Mouse (Mus musculus): ENCODE measurements around the gene Prss8. TPM values are rescaled to one million over a fixed set of nuclear protein-coding genes. Genes with fewer than 3 reads are reported as not detected.

Gene Prss8
- polyA plus RNA-seq, 1 experiment, result 6.9 TPM

GRCm38 (mm10) chr7:127915293-127915692 is 14.6 kb downstream of the Prss8 start:
- Histone ChIP-seq H3K27me3 (ENCODE audit: control insufficient read depth, insufficient read depth, low read length) (no peaks in the 10 kb centered on the region), H3K27ac (ENCODE audit: control insufficient read depth, insufficient read depth, low read length) (no peak overlapping the region), H3K4me3 (ENCODE audit: control insufficient read depth, insufficient read depth, low read length) (no peak overlapping the region), H3K4me1 (replicated peaks; ENCODE audit: control insufficient read depth, insufficient read depth, low read length) (peaks cover 3% of the 10 kb centered on the region), H3K36me3 (ENCODE audit: control insufficient read depth, insufficient read depth, low read length) (peaks cover 12% of the 10 kb centered on the region)
- no peak for TF ChIP-seq POLR2A (IDR thresholded peaks at IDR 0.05; ENCODE audit: control insufficient read depth, extremely low read depth, insufficient read depth, low read length, poor library complexity)
- TF ChIP-seq CTCF (IDR thresholded peaks at IDR 0.05; ENCODE audit: borderline replicate concordance, control insufficient read depth, extremely low read depth, insufficient read depth, low read length, poor library complexity), result no peak
- no peak for DNase-seq
- 76% methylated on average over 12 of the region's 12 CpGs for WGBS

GRCm38 (mm10) chr7:127912938-127913337 is 17.0 kb downstream of the Prss8 start:
- Histone ChIP-seq H3K36me3 (ENCODE audit: control insufficient read depth, insufficient read depth, low read length) (peaks cover 16% of the 10 kb centered on the region), H3K27ac (ENCODE audit: control insufficient read depth, insufficient read depth, low read length) (no peak overlapping the region), H3K4me3 (ENCODE audit: control insufficient read depth, insufficient read depth, low read length) (peak overlapping the region; percentile 99), H3K4me1 (replicated peaks; ENCODE audit: control insufficient read depth, insufficient read depth, low read length) (peaks cover 3% of the 10 kb centered on the region), H3K27me3 (ENCODE audit: control insufficient read depth, insufficient read depth, low read length) (no peaks in the 10 kb centered on the region)
- DNase-seq, result no peak
- WGBS, result 6% methylated on average over 4 of the region's 4 CpGs
- TF ChIP-seq POLR2A (IDR thresholded peaks at IDR 0.05; ENCODE audit: control insufficient read depth, extremely low read depth, insufficient read depth, low read length, poor library complexity), result no peak
- TF ChIP-seq CTCF (IDR thresholded peaks at IDR 0.05; ENCODE audit: borderline replicate concordance, control insufficient read depth, extremely low read depth, insufficient read depth, low read length, poor library complexity), result no peak

GRCm38 (mm10) chr7:127912190-127912871 is 17.6 kb downstream of the Prss8 start, which contains the start of gene Kat8:
Gene Kat8, plus strand, starts transcription at chr7:127912516.
- H3K27ac ChIP-seq (ENCODE audit: control insufficient read depth, insufficient read depth, low read length), result peak within 1 kb of the TSS; percentile 44; the same call in 1 of the 2 replicates
- TF ChIP-seq POLR2A (IDR thresholded peaks at IDR 0.05; ENCODE audit: control insufficient read depth, extremely low read depth, insufficient read depth, low read length, poor library complexity), result peak; percentile 72
- TF ChIP-seq CTCF (IDR thresholded peaks at IDR 0.05; ENCODE audit: borderline replicate concordance, control insufficient read depth, extremely low read depth, insufficient read depth, low read length, poor library complexity), result peak; percentile 45; the same call in 1 of the 2 replicates
- peaks cover 22% of the 10 kb centered on the region for H3K36me3 ChIP-seq (ENCODE audit: control insufficient read depth, insufficient read depth, low read length)
- 4% methylated on average over 40 of the region's 40 CpGs for WGBS
- peak within 1 kb of the TSS; percentile 99 for H3K4me3 ChIP-seq (ENCODE audit: control insufficient read depth, insufficient read depth, low read length)
- DNase-seq, result peak; percentile 80
- H3K4me1 ChIP-seq (replicated peaks; ENCODE audit: control insufficient read depth, insufficient read depth, low read length), result peaks cover 3% of the 10 kb centered on the region
- H3K27me3 ChIP-seq (ENCODE audit: control insufficient read depth, insufficient read depth, low read length), result no peaks in the 10 kb centered on the region

- Histone ChIP-seq H3K36me3 (ENCODE audit: control insufficient read depth, insufficient read depth, low read length) (peaks cover 15% of the 10 kb centered on the region; the same call in 1 of the 2 replicates), H3K27ac (ENCODE audit: control insufficient read depth, insufficient read depth, low read length) (no peak overlapping the region), H3K4me3 (ENCODE audit: control insufficient read depth, insufficient read depth, low read length) (no peak overlapping the region), H3K4me1 (replicated peaks; ENCODE audit: control insufficient read depth, insufficient read depth, low read length) (peaks cover 15% of the 10 kb centered on the region), H3K27me3 (ENCODE audit: control insufficient read depth, insufficient read depth, low read length) (no peaks in the 10 kb centered on the region)
- 96% methylated on average over 4 of the region's 4 CpGs for WGBS
- no peak for TF ChIP-seq CTCF (IDR thresholded peaks at IDR 0.05; ENCODE audit: borderline replicate concordance, control insufficient read depth, extremely low read depth, insufficient read depth, low read length, poor library complexity)
- no peak for TF ChIP-seq POLR2A (IDR thresholded peaks at IDR 0.05; ENCODE audit: control insufficient read depth, extremely low read depth, insufficient read depth, low read length, poor library complexity)
- no peak for DNase-seq
These were observed 21.2 kb downstream of the Prss8 start for GRCm38 (mm10) chr7:127908656-127909055.

GRCm38 (mm10) chr7:127907939-127908338 is 22.0 kb downstream of the Prss8 start:
- Histone ChIP-seq H3K36me3 (ENCODE audit: control insufficient read depth, insufficient read depth, low read length) (peaks cover 15% of the 10 kb centered on the region; the same call in 1 of the 2 replicates), H3K27me3 (ENCODE audit: control insufficient read depth, insufficient read depth, low read length) (no peaks in the 10 kb centered on the region), H3K4me3 (ENCODE audit: control insufficient read depth, insufficient read depth, low read length) (no peak overlapping the region), H3K27ac (ENCODE audit: control insufficient read depth, insufficient read depth, low read length) (no peak overlapping the region), H3K4me1 (replicated peaks; ENCODE audit: control insufficient read depth, insufficient read depth, low read length) (peaks cover 15% of the 10 kb centered on the region)
- no peak for DNase-seq
- TF ChIP-seq POLR2A (IDR thresholded peaks at IDR 0.05; ENCODE audit: control insufficient read depth, extremely low read depth, insufficient read depth, low read length, poor library complexity) (no peak), CTCF (IDR thresholded peaks at IDR 0.05; ENCODE audit: borderline replicate concordance, control insufficient read depth, extremely low read depth, insufficient read depth, low read length, poor library complexity) (no peak)
- WGBS, result 97% methylated on average over 12 of the region's 12 CpGs

GRCm38 (mm10) chr7:127903971-127904796 is 25.7 kb downstream of the Prss8 start, which contains the start of gene Bckdk:
Gene Bckdk, plus strand, starts transcription at chr7:127904082.
- peak within 1 kb of the TSS; percentile 61 for H3K4me3 ChIP-seq (ENCODE audit: control insufficient read depth, insufficient read depth, low read length)
- H3K27ac ChIP-seq (ENCODE audit: control insufficient read depth, insufficient read depth, low read length), result no peak within 1 kb of the TSS
- peaks cover 15% of the 10 kb centered on the region; the same call in 1 of the 2 replicates for H3K36me3 ChIP-seq (ENCODE audit: control insufficient read depth, insufficient read depth, low read length)
- DNase-seq, result peak; percentile 74
- TF ChIP-seq POLR2A (IDR thresholded peaks at IDR 0.05; ENCODE audit: control insufficient read depth, extremely low read depth, insufficient read depth, low read length, poor library complexity), result peak; percentile 40; the same call in 1 of the 2 replicates
- 0 out of 2 replicates have a peak, but pooled peaks have one; percentile 16 for TF ChIP-seq CTCF (IDR thresholded peaks at IDR 0.05; ENCODE audit: borderline replicate concordance, control insufficient read depth, extremely low read depth, insufficient read depth, low read length, poor library complexity)
- 7% methylated on average over 38 of the region's 38 CpGs for WGBS
- no peaks in the 10 kb centered on the region for H3K27me3 ChIP-seq (ENCODE audit: control insufficient read depth, insufficient read depth, low read length)
- H3K4me1 ChIP-seq (replicated peaks; ENCODE audit: control insufficient read depth, insufficient read depth, low read length), result peaks cover 23% of the 10 kb centered on the region

Measured in thymus, adult 2 months (tissue).